Mouse (Mus musculus): ENCODE measurements around the gene Siah1a.

Siah1a gene

GRCm38 (mm10) chr8:86744313-86745220, 1.2 kb downstream of the Siah1a start:
- DNase-seq (ENCODE audit: low read depth, low spot score): no peak

- no peak for DNase-seq (ENCODE audit: low read depth, low spot score)
Measured at GRCm38 (mm10) chr8:86742605-86743345, 3.0 kb downstream of the Siah1a start.

GRCm38 (mm10) chr8:86741627-86742026, 4.1 kb downstream of the Siah1a start:
- no peak for DNase-seq (ENCODE audit: low read depth, low spot score)

GRCm38 (mm10) chr8:86740899-86741298, 4.8 kb downstream of the Siah1a start:
- no peak for DNase-seq (ENCODE audit: low read depth, low spot score)

- no peak for DNase-seq (ENCODE audit: low read depth, low spot score)
Measured at GRCm38 (mm10) chr8:86735446-86736111, 10.2 kb downstream of the Siah1a start.

GRCm38 (mm10) chr8:86734954-86735353, 10.8 kb downstream of the Siah1a start:
- DNase-seq (ENCODE audit: low read depth, low spot score): no peak

GRCm38 (mm10) chr8:86734171-86734570, 11.6 kb downstream of the Siah1a start:
- DNase-seq (ENCODE audit: low read depth, low spot score): no peak

- no peak for DNase-seq (ENCODE audit: low read depth, low spot score)
Measured at GRCm38 (mm10) chr8:86730860-86731259, 14.9 kb downstream of the Siah1a start.

- DNase-seq (ENCODE audit: low read depth, low spot score): no peak
Measured at GRCm38 (mm10) chr8:86730303-86730702, 15.4 kb downstream of the Siah1a start.

- DNase-seq (ENCODE audit: low read depth, low spot score): no peak
Measured at GRCm38 (mm10) chr8:86728224-86728950, 17.3 kb downstream of the Siah1a start.

GRCm38 (mm10) chr8:86726959-86727358, 18.8 kb downstream of the Siah1a start:
- DNase-seq (ENCODE audit: low read depth, low spot score): no peak

GRCm38 (mm10) chr8:86721490-86721889, 24.2 kb downstream of the Siah1a start:
- DNase-seq (ENCODE audit: low read depth, low spot score): no peak

- no peak for DNase-seq (ENCODE audit: low read depth, low spot score)
Measured at GRCm38 (mm10) chr8:86720756-86721459, 24.8 kb downstream of the Siah1a start.

GRCm38 (mm10) chr8:86719368-86719767, 26.4 kb downstream of the Siah1a start:
- no peak for DNase-seq (ENCODE audit: low read depth, low spot score)

GRCm38 (mm10) chr8:86718332-86718994, 27.3 kb downstream of the Siah1a start:
- DNase-seq (ENCODE audit: low read depth, low spot score): no peak

- DNase-seq (ENCODE audit: low read depth, low spot score): no peak
Measured at GRCm38 (mm10) chr8:86713407-86714188, 32.1 kb downstream of the Siah1a start.

- no peak for DNase-seq (ENCODE audit: low read depth, low spot score)
Measured at GRCm38 (mm10) chr8:86712594-86712993, 33.1 kb downstream of the Siah1a start.

GRCm38 (mm10) chr8:86707873-86708272, 37.9 kb downstream of the Siah1a start:
- no peak for DNase-seq (ENCODE audit: low read depth, low spot score)

- DNase-seq (ENCODE audit: low read depth, low spot score): no peak
Measured at GRCm38 (mm10) chr8:86706756-86707155, 39.0 kb downstream of the Siah1a start.

Measured in forelimb bud, embryonic 11.5 days (tissue).